Mouse (Mus musculus) ES-Bruce4 (cell line): ENCODE results near the gene Tmed9.
A peak's percentile ranks its signal among the peaks of the same experiment; 100 is the strongest.

Experiments
- CTCF ChIP-seq: IDR thresholded peaks from one replicate; pipeline ENCODE4 v1.8.1; 2011; ENCODE audit warnings: low read depth, low read length
- EP300 ChIP-seq: IDR thresholded peaks from 2 replicates; pipeline ENCODE4 v1.6.1; 2011; ENCODE audit warnings: low read depth, low read length; ENCODE audit not compliant: insufficient read depth

GRCm38 (mm10) chr13:55536194-55537175, 37.0 kb upstream of the Tmed9 start, which contains the start of gene Ddx41:
- TF ChIP-seq CTCF (peak; percentile 88), EP300 (0 out of 2 replicates have a peak, but pooled peaks have one; percentile 8)
